Mouse (Mus musculus): ENCODE results near the gene Ppp1r14b.

Ppp1r14b gene

DNA sequence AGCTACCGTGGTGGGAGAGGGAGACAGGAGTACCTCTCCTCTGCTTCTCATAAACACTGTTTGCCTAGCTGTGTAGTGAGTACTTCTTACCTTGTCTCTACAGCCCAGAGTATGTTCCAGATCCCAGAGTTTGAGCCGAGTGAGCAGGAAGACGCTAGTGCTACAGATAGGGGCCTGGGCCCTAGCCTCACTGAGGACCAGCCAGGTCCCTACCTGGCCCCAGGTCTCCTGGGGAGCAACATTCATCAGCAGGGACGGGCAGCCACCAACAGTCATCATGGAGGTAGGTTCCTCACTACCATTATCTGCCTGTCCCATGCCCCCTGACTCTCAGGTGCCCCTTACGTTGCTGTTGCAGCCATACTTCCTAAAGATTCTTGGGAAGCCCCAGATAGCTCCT is 32.0 kb upstream of the Ppp1r14b start:
- DNase-seq (ENCODE audit: low spot score): no peak

DNA sequence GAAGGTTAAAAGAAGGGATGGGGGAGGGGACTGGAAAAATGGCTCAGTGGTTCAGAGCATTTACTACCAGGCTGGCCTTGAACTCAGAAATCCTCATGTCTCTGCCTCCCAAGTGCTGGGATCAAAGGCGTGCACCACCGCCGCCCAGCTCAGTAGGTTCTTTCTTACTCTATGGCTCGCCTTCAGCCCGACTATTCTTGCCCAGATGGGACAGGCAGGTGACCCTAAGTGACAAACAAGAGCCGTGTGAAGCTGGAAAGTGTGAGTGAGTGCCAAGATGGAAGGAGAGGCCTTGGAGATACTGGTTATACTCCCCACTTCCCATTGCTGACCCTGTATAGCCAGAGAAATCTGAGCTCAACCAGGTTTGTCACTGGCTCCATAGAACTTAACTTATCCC is 31.1 kb upstream of the Ppp1r14b start:
- DNase-seq (ENCODE audit: low spot score): no peak

DNA sequence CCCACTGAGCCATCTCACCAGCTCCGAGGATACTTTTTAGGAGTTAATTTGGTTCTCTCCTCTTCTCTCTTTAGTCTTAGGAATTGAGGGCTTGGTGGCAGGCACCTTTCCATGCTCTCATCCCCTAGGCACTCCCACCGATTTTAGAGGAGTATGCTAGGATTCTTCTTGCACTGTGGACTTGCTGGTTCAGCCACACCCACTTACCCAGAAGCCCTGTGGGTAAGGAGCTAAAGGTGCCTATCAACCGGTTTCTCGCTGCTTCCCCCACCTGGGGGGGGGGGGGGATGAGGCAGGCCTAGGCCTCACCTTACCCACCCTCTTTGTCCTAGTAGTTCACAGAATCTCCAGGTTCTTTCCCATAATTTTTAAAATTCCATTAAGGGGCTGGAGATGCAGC is 27.0 kb upstream of the Ppp1r14b start:
- DNase-seq (ENCODE audit: low spot score): no peak

DNA sequence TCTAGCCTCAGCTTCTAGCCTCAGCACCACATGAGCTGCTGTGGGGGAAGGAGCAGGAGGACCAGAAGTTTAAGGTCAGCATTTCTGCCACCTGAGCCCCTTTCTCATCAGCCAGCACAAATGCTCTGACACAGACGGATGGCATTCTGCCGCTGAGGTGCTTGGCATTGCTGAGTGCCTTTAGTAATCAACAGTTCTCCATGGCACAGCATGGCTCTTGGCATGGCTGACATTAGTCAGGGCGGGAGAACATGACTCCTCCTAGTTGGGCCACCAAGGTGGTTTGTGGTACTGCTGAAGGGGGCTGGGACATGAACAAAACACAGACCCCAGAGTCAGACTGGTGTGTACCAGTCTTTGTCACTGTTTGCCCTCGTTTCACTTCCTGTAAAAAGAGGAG is 26.6 kb upstream of the Ppp1r14b start:
- no peak for DNase-seq (ENCODE audit: low spot score)

DNA sequence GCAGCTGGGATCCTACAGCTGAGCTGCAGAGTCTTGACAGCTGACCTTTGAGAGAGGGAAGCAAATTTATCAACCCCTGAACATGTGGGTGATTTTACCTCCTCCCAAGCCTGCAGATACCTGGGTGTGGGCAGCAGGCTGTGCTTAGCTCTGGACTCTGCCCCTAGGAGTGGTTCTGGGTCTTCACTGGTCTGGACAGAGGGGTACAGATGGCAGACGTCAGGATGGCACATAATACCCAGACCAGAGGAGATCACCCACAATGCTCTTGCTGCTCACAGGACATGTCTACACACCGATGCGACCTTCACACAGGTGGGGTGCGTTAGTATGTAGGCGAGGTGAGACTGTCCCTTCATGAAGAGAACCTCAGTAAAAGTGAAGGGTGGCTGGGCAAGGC is 25.2 kb upstream of the Ppp1r14b start:
- DNase-seq (ENCODE audit: low spot score): no peak

DNA sequence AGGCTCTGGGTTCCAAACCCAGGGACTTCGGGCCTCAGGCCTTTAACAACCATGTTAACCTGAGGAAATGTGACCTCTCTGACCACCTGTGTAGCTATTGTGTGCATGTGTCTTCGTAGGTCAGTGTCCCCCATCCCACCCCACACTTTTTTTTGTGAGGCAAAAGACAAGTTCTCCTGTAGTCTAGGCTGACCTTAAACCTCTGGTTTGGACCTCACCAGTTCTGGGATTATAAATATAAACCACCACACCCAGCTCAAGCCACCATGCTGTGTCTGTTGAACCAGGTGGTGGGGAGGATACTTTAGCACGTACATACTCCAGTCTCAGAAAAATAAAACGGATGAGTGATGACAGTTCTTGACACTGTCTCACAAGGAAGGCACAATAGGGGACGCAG is 24.8 kb upstream of the Ppp1r14b start:
- no peak for DNase-seq (ENCODE audit: low spot score)

DNA sequence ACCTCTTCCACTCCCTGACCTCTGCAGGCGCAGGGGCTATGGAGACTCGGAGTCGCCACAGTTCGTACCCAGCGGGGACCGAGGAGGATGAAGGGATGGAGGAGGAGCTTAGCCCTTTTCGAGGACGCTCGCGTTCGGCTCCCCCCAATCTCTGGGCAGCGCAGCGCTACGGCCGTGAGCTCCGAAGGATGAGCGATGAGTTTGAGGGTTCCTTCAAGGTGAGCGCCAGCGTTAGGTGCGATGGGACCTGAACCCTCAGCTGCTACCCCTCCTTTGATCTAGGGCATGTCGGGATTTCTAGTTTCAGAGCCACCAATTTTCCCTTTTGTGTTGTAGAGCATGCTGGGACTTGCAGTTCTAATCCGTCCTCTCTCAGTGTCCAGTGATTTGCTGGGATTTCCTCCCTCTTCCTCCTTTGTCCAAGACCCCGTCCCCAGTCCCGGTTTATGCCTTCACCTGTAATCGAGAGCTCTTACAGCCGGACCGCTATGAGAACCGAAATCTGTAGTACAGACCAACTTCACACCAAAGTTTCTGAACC is 24.1 kb upstream of the Ppp1r14b start:
- peak; percentile 25 for DNase-seq (ENCODE audit: low spot score)

DNA sequence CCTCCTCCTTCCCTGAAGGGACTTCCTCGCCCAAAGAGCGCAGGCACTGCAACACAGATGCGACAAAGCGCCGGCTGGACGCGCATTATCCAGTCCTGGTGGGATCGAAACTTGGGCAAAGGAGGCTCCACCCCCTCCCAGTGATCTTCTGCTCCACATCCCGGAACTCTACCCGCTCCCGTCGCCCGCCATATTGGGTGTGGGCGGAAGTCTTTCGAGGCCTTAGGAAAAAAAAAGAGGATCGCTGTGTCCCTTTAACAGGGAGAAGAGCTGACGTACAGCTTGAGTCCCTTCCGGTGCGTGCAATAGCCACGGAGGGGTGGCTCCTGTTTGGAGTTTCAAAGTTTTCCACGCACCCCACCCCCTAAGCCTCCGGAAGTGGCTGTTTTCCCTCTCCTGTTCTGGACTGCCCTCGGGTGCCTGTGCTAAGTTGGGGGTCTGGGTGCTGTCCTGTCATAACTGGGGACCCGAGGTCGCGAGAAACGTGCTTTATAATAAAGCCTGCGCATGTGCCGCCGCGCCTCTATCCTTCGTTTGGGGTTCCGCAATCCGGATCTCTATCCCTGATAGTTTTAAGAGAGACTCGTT is 23.3 kb upstream of the Ppp1r14b start:
- peak; percentile 92 for DNase-seq (ENCODE audit: low spot score)

DNA sequence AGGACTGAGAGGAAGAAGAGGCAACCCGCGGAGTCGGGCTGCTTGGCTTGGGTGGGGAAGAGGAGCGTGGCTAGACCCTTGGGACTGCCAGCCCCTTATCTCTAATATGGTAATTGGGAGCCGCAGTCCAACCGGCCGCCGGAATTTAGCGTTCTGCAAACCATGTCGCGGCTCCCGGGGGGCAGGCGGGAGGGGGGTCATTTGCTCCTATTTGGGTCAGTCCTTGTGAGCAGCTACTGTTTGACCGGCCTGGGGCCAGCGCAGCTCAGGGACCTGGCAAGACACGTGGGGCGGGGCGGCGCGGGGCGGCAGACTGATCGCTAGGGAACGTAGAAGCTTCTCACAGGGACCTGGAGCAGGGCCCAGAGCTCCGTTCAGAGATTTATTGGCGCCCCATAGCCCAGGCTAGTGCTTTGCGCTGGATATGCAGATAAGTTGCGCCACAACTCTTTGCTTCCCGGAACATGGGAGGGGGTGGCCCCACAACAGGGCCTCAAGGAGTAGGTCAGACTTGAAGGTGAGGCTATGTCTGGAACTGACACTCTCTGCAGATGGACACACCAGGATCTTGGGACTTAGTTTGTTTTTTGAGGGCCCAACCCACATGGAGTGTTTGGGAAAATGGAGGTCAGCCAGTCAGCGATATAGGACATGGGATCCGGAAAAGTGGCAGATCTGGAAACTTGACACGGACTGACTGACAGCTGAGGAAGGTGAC is 22.6 kb upstream of the Ppp1r14b start:
- peak; percentile 74 for DNase-seq (ENCODE audit: low spot score)

DNA sequence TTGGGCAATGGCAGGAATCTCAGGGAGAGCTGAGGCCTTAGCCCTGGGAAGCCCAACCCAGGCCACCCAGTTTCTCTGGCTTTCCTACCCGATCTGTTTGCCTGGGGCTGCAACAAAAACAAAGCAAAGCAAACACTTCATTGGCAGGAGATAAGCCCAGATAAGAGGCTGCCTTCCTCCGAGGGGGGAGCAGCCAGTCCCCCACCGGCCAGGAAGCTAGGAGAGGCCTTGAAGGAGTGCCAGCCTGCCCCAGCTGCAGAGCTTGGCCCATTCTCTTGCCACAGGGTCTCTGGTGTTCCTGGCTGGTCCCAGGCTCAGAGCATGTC is 22.1 kb upstream of the Ppp1r14b start:
- DNase-seq (ENCODE audit: low spot score): no peak

DNA sequence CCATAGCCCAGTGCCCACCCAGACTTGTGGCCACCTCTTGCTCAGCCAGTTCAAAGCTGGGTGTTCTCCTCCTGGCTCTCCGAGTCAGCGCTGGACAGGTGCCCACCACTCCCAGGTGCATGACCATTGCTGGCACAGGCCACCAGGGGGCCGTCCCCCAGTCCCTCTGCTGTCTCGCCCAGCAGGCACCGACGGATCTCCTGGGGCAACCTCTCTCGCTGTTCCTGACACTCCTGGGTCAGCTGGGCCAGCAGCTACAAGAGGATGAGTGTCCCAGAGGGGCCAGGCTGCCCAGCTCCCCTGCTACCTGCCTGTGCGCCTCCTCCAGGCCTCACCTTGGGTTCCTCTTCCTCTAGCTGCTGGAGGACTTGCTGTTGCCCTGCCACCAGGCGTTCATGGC is 20.7 kb upstream of the Ppp1r14b start:
- peak; percentile 47 for DNase-seq (ENCODE audit: low spot score)

DNA sequence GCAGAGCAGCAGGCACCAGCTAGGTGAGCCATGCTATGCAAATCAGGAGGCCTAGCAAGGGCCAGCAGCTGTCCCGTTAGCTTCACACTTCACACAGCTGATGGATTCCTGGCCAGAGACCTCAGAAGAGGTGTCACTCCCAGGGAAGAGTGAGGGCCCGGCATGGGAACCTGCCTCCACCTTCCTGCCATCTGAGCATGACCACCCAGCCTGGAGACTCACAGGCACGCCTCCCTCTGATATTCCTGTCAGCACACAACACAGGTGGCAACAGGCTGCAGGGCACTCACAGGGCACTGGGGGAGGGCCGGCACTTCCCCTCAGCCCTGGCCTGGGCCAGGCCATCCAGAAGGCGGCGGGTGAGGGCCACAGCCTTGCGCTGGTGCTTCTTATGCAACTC is 19.3 kb upstream of the Ppp1r14b start:
- DNase-seq (ENCODE audit: low spot score): no peak

DNA sequence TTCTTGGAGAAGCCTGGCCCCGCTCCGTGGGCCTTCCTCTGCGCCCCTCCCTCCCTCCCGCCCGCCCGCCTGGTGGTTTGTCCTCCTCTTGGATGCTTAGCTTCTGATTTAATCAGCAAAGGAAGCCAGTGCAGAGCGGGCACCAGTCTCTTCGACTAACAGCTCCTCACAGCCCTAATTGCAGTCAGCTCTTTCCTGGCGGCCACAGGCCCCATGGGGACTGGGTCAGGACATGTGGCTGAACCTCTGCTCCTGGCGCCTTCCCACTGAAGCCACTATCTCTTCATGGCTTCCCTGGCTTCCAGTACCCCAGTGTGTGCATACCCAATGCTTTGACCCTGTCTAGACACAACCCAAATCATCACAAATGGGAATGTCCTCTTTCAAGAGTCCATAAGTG is 18.3 kb upstream of the Ppp1r14b start:
- DNase-seq (ENCODE audit: low spot score): peak; percentile 75

DNA sequence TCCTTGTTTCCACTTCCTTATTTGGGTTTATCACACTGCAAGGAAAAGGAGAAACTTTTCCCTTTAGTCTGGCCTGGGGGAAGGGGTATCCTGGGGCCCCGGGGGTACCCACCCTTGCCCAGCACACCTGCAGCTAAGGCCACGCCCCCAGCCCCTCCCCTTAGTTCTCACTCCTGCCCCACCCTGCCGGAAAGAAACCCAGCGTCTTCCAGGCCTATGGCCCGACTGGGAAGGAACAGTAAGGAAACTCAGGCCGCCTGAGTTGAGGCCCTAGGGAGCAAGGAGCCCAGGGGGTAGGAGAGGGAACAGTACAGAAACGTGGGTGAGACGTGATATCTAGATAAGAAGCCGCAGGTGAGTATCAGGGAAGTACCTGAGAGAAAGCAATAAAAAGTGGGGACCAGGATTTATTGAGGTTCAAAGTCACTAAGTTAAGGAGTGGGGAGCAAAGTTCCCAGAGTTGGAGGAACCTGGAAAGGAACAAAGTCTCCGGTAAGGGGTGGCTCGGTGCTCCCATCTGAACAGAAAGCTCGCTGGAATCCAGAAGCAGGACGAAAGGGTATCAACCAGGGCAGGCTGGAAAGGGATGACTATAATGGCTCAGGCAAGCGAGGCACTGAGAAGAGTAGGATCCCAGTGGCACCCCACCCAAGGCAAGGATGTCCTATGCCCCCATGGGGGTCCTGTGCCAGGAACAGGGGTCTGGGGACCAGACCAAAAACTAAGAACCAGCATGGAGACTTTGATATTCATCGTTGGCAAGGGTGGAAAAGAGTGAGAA is 6.1 kb upstream of the Ppp1r14b start:
- DNase-seq (ENCODE audit: low spot score): no peak

DNA sequence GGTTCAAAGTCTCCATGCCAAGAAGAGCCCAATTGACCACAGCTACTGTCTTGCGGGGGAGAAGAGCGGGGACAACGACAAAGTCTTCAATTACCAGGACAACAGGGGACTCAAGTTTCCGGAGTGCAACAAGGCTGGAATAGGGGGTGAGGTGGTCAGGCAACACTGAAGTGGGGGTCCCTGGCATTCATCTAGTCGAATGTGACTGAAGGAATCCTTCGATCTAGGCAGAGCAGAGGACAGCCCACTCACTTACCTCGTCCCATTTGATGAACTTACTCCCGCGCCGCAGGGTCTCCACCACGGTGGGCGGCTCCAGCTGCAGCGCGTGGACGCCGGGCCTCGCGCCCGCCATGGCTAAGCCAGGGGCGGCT is 5.5 kb upstream of the Ppp1r14b start:
- DNase-seq (ENCODE audit: low spot score): no peak

DNA sequence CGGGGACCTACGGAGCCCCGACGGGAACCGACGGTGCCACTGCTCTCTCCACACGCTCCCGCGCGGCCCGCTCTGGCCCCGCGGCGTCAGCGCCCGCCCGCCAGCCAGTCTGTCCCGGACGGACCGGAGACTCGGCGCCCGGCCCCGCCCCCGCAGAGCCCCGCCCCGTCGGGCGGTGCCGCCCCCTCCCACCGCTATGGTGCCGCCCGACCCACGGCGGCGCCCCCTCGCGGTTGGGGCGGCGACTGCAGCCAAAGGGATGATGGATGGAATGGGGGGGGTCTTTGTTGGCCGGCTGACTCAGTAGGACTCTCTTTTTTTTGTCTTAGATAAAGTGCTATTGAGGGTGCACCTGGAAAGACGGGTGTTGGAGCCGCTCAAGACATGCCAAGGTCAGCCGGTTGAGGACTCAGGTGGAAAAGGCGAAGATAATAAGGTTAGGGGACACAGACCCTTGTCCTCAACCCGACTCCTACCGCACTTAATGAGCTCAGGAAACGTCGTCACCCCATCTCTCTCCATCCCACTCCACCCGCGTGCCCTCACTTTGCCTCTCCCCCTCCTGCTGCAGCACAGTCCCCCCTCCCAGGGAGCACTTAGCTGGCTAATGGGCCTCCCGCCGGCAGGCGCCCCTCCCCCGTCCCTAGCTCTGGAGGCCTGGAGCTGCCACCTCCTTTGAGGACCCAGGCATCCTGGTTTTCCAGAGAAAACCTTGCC is 4.9 kb upstream of the Ppp1r14b start:
- peak; percentile 76 for DNase-seq (ENCODE audit: low spot score)

DNA sequence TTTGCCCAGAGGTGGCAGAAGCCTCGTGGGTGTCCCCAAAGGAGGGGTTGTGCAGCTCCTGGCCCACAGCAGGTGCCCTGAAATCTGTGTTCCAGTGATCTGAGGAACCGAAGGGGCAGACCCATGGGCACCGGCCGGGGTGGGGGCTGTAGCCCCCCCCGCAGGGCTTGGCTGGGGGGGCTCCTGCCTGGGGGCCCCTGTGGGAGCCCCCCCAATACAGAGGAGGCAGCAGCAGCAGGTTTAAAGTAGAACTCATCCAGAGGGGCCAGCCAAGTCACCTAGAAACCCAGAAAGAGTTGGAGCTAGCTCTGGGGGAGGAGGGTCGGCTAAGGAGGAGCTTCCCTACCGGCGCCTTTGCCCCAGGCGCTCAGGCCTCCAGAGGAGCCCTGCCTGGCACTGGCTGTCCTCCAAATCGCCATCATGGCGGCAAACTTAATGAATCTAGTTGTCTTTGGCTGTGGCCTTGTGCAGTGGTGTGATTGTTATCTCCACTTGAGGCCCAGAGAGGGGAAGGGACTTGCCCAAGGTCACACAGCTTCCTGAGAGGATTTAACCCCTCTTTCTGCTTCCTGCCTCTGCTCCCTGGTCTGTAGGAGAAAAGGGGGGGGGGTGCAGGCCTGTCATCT is 4.2 kb upstream of the Ppp1r14b start:
- DNase-seq (ENCODE audit: low spot score): peak; percentile 64

DNA sequence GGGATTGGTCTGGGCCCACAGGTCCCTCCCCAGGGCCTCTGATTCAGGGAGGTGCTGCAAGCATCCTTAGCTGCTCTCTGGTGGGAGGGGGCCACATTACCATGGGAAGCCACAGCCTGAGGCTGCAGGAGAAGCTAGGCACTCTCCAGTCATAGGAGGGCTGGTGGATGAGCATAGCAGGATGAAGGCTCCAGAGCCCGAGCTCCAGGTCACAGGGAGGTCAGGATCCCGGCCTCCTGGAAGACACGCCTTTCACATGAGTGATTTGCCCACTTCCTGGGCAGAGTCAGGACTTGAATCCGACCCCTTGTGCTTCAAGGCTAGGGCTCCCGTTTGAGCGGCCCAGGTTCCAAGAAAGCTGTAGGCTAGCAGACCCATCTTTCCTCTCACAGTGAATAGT is 3.1 kb upstream of the Ppp1r14b start:
- no peak for DNase-seq (ENCODE audit: low spot score)

DNA sequence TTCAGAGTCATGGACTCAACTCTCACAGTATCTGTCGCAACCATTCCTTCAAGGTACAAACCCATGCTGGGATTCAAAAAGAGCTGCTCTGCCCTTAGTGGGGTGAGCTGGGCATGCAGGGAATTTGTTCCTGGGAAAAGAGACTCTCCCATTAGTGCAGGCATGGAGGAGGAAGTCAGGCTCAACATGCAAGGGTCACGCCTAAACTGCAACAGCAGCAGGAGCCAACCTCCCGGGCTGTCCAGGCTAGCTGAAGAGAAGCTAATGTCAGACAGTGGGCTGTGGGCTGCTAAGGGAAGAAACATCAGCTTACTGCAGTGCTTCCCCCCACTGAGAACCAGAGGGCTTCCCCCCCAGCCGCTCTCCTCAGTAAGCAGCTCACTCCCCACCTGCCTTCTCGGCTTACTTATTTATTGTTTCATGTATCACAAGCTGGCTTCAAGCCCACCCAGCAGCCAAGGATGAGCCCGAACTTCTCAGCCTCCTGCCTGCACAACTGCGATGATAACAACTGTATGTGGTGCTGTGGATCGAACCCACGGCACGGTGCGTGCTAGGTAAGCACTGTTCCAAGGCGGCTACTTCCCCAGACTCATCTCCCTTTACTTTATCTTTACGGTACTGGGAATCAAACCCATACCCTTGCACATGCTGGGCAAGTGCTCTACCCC is 2.4 kb upstream of the Ppp1r14b start:
- DNase-seq (ENCODE audit: low spot score): no peak

DNA sequence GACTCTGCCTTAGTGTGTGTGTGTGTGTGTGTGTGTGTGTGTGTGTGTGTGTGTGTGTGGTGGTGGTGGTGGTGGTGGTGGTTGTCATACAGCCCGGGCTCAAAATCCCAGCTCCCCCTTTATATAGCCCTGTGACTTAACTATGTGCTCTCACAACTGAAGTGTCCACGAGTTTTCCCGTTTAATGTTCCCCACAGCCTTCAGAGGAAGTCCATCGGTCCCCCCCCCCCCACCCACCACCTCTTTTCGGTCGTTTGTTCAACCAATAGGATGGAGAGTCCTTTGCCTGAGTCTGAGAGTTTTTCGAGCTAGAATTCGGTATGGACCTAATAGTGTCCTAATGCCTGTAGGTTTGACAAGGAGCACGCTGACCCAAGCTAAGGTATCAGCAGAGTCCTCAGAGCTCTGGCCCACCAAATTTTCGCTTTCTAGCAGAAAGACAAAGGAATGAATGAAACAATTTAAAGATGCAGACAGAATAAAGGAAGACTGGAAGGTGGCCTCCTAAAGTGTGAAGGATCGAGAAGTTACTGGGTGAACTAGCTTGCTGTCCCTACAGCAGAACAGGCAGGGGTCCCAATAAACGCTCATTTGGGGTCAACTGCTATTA is 1.1 kb upstream of the Ppp1r14b start:
- no peak for DNase-seq (ENCODE audit: low spot score)

Measured in MN1 (cell line).